Mouse (Mus musculus) embryonic facial prominence, embryonic 14.5 days (tissue): ENCODE measurements around the gene 6030408B16Rik. TPM values are rescaled to one million over a fixed set of nuclear protein-coding genes. Genes with fewer than 3 reads are reported as not detected.
"Not testable (repeated sequence)": the region's sequence is repeated elsewhere in the genome, so short reads cannot be mapped to it uniquely, and the experiment has no call there.

ENCODE experiments used
- ATAC-seq: fragments of 200-750 bp; cut with Nextera tagmentation; 2 replicates; pipeline ENCODE4 v1.8.0; 2017; ENCODE audit warnings: low read depth, moderate number of reproducible peaks, moderate TSS enrichment
- DNase-seq: peaks from one replicate; pipeline ENCODE4 v3.0.0-alpha.2; 2015; ENCODE audit warnings: low spot score
- H3K27ac ChIP-seq: fragments of 300-500 bp; sonication (generic); replicated peaks from 2 replicates; pipeline ENCODE4 v1.5.1; 2014; ENCODE audit warnings: low read depth, mild to moderate bottlenecking, low read length, moderate library complexity
- H3K27me3 ChIP-seq: fragments of 300-500 bp; sonication (generic); replicated peaks from 2 replicates; pipeline ENCODE4 v1.6.1; 2014; ENCODE audit warnings: low read length; ENCODE audit not compliant: control insufficient read depth, insufficient read depth
- H3K36me3 ChIP-seq: fragments of 300-500 bp; sonication (generic); 2 replicates; pipeline ENCODE4 v1.6.1; 2014; ENCODE audit warnings: low read length, mixed read lengths; ENCODE audit not compliant: control insufficient read depth, insufficient read depth
- H3K4me1 ChIP-seq: fragments of 300-500 bp; sonication (generic); 2 replicates; pipeline ENCODE4 v1.6.1; 2014; ENCODE audit warnings: antibody characterized with exemption, low read length; ENCODE audit not compliant: control insufficient read depth, insufficient read depth
- H3K4me2 ChIP-seq: fragments of 300-500 bp; sonication (generic); 2 replicates; pipeline ENCODE4 v1.6.1; 2014; ENCODE audit warnings: low read depth, mild to moderate bottlenecking, low read length, moderate library complexity, mixed read lengths
- H3K4me3 ChIP-seq: fragments of 300-500 bp; sonication (generic); 2 replicates; pipeline ENCODE4 v1.5.1; 2014; ENCODE audit warnings: low read depth, mild to moderate bottlenecking, low read length
- H3K9ac ChIP-seq: fragments of 300-500 bp; sonication (generic); 2 replicates; pipeline ENCODE4 v1.6.1; 2014; ENCODE audit warnings: low read depth, mild to moderate bottlenecking, low read length, moderate library complexity, mixed read lengths
- H3K9me3 ChIP-seq: fragments of 300-500 bp; sonication (generic); 2 replicates; pipeline ENCODE4 v1.6.1; 2016; ENCODE audit warnings: low read length; ENCODE audit not compliant: control insufficient read depth
- WGBS: fragments of 180-500 bp; shearing (Covaris S2); extraction: QIAGEN DNeasy Blood & Tissue Kit; methylation state at CpG from one replicate; pipeline ENCODE4 v1.1.7; 2014; 5-methylcytosine and 5-hydroxymethylcytosine counted together
- polyA plus RNA-seq: library from polyadenylated mRNA; unstranded; fragments of >200 nt; fragmentation: Nextera tagmentation; extraction: Ambion mirVana; gene quantifications from 2 replicates; pipeline ENCODE4 v1.2.1, GENCODE M21; 2014

6030408B16Rik gene
- polyA plus RNA-seq, 1 experiment from 2014 or later, result 0.84 TPM

- no peaks in the 10 kb centered on the region for H3K9me3 ChIP-seq
- no peak overlapping the region for H3K9ac ChIP-seq
- H3K27me3 ChIP-seq, result no peaks in the 10 kb centered on the region
- no peaks in the 10 kb centered on the region for H3K4me1 ChIP-seq
- no peak for DNase-seq
- H3K27ac ChIP-seq, result no peak overlapping the region
- no peaks in the 10 kb centered on the region for H3K36me3 ChIP-seq
- no peak overlapping the region for H3K4me3 ChIP-seq
- 54% methylated on average over 6 of the region's 6 CpGs for WGBS
- no peak for ATAC-seq
- H3K4me2 ChIP-seq, result no peak overlapping the region
Observed at GRCm38 (mm10) chr15:101320618-101321041, 27.6 kb downstream of the 6030408B16Rik start.

DNA sequence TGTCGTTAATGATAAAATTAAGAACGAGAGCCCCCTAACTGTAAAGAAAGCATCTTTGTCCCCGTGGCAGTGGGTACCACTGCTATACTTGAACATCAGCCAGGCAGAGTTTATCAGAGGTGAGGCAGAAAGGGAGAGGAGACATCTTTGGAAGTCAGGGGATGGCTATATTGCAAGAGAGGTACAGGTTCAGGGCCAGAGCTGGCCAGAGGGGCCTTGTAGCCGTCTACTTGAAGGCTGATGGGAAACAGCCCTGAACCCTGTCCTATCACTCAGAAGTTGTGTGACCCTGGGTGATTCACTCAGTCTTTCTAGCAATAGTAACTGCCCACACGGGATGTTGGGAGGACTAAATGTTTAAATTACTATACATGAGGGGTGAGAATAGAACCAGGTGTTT, 28.1 kb downstream of the 6030408B16Rik start:
- no peak overlapping the region for H3K9ac ChIP-seq
- H3K27me3 ChIP-seq, result no peaks in the 10 kb centered on the region
- H3K4me3 ChIP-seq, result no peak overlapping the region
- DNase-seq (no peak), ATAC-seq (no peak)
- H3K27ac ChIP-seq, result no peak overlapping the region
- H3K36me3 ChIP-seq, result no peaks in the 10 kb centered on the region
- H3K4me2 ChIP-seq, result no peak overlapping the region
- H3K9me3 ChIP-seq, result no peaks in the 10 kb centered on the region
- WGBS, result 53% methylated on average over 5 of the region's 5 CpGs
- H3K4me1 ChIP-seq, result no peaks in the 10 kb centered on the region

- Histone ChIP-seq H3K36me3 (no peaks in the 10 kb centered on the region), H3K4me2 (no peak overlapping the region), H3K9ac (no peak overlapping the region), H3K27ac (no peak overlapping the region), H3K27me3 (no peaks in the 10 kb centered on the region), H3K9me3 (no peaks in the 10 kb centered on the region), H3K4me3 (no peak overlapping the region), H3K4me1 (no peaks in the 10 kb centered on the region)
- ATAC-seq, result no peak
- no peak for DNase-seq
- WGBS, result 84% methylated on average over 5 of the region's 5 CpGs
Observed at GRCm38 (mm10) chr15:101322106-101322505, 29.1 kb downstream of the 6030408B16Rik start.

DNA sequence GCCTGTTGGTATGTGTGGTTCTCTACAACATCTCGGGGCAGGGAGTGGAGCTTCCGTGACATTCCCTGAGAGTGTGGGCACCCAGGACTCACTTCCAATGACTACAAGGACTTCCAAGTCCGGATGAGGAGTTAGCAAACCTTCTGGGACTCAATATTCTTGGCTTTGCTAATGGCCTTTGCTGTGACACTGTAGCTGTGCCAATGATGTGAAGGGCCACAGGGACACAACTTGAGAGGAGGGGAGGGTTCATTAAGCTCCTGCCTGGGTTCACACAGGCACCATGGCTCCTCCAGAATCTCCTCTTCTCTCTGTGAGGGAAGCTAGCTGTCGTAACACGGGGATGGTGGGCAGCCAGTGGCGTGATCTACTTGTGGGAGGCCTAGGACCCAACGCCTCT, 29.6 kb downstream of the 6030408B16Rik start:
- Histone ChIP-seq H3K4me1 (no peaks in the 10 kb centered on the region), H3K4me3 (no peak overlapping the region), H3K4me2 (no peak overlapping the region), H3K36me3 (no peaks in the 10 kb centered on the region), H3K27me3 (no peaks in the 10 kb centered on the region), H3K27ac (no peak overlapping the region), H3K9me3 (no peaks in the 10 kb centered on the region), H3K9ac (no peak overlapping the region)
- 87% methylated on average over 7 of the region's 7 CpGs for WGBS
- ATAC-seq (no peak), DNase-seq (no peak)

- DNase-seq (no peak), ATAC-seq (no peak)
- 93% methylated on average over 5 of the region's 5 CpGs for WGBS
- Histone ChIP-seq H3K27ac (no peak overlapping the region), H3K36me3 (no peaks in the 10 kb centered on the region), H3K27me3 (no peaks in the 10 kb centered on the region), H3K9me3 (no peaks in the 10 kb centered on the region), H3K4me2 (no peak overlapping the region), H3K4me1 (no peaks in the 10 kb centered on the region), H3K9ac (no peak overlapping the region), H3K4me3 (no peak overlapping the region)
Observed at GRCm38 (mm10) chr15:101323511-101323910, 30.5 kb downstream of the 6030408B16Rik start.

DNA sequence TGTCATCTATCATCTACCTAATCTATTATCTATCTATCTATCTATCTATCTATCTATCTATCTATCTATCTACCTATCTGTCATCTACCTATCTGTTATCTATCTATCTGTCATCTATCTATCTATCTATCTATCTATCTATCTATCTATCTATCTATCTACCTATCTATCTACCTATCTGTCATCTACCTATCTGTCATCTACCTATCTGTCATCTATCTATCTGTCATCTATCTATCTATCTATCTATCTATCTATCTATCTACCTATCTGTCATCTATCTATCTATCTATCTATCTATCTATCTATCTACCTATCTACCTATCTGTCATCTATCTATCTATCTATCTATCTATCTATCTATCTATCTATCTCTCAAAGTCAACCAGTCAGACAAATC, 31.4 kb downstream of the 6030408B16Rik start:
- ATAC-seq, H3K4me3 ChIP-seq, DNase-seq, H3K9ac ChIP-seq, H3K27ac ChIP-seq, H3K4me2 ChIP-seq, H3K27me3 ChIP-seq, H3K36me3 ChIP-seq, H3K4me1 ChIP-seq, H3K9me3 ChIP-seq: not testable (repeated sequence)

DNA sequence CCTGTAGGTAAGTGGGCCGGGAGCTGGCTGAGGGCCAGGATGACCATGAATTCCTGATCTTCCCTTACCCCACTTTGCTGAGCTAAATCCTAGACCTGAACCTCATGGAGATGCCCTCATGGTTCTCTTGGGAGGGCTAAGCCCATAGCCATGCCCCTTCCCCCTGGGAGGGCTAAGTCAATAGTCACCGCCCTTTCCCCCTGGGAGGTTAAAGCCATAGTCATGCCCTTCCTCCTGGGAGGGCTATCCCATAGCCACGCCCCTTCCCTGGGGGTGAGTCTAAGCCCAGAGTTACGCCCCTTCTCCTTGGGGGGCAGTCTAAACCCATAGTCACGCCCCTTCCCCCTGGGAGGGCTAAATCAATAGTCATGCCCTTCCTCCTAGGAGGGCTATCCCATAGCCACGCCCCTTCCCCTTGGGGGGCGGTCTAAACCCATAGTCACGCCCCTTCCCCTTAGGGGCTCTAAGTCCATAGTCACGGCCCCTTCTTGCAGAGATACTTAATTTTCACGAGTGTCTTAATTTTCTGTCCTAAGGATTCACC, 33.1 kb downstream of the 6030408B16Rik start:
- no peak overlapping the region for H3K9ac ChIP-seq
- DNase-seq, result no peak
- no peak overlapping the region for H3K4me2 ChIP-seq
- no peaks in the 10 kb centered on the region for H3K36me3 ChIP-seq
- H3K27ac ChIP-seq, result no peak overlapping the region
- no peaks in the 10 kb centered on the region for H3K4me1 ChIP-seq
- H3K4me3 ChIP-seq, result no peak overlapping the region
- ATAC-seq, result no peak
- H3K27me3 ChIP-seq, result no peaks in the 10 kb centered on the region
- 36% methylated on average over 10 of the region's 10 CpGs for WGBS
- no peaks in the 10 kb centered on the region for H3K9me3 ChIP-seq

DNA sequence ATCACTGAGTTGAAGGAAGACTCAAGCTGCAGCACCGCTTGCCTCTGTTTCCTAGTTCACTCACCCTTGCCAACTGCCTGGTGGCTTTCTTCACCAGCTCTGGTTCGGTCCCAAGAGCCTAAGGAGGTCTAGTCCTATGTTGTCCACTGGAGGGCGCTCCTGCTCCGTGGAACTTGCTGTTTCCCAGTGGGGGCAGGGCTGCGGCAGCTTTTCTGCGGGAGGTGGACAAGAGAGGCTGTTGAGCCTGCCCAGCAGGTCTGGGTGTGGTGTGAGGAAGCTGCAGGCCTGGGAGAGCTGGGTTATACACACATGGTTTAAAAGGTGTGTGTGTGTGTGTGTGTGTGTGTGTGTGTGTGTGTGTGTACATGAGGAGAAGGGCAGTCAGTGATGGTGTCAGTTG, 34.3 kb downstream of the 6030408B16Rik start:
- ATAC-seq (peak; percentile 74), DNase-seq (peak; percentile 89)
- Histone ChIP-seq H3K9ac (no peak overlapping the region), H3K4me3 (no peak overlapping the region), H3K27ac (no peak overlapping the region), H3K9me3 (no peaks in the 10 kb centered on the region), H3K27me3 (no peaks in the 10 kb centered on the region), H3K4me1 (no peaks in the 10 kb centered on the region), H3K36me3 (no peaks in the 10 kb centered on the region), H3K4me2 (no peak overlapping the region)
- WGBS, result 3% methylated on average over 6 of the region's 6 CpGs

DNA sequence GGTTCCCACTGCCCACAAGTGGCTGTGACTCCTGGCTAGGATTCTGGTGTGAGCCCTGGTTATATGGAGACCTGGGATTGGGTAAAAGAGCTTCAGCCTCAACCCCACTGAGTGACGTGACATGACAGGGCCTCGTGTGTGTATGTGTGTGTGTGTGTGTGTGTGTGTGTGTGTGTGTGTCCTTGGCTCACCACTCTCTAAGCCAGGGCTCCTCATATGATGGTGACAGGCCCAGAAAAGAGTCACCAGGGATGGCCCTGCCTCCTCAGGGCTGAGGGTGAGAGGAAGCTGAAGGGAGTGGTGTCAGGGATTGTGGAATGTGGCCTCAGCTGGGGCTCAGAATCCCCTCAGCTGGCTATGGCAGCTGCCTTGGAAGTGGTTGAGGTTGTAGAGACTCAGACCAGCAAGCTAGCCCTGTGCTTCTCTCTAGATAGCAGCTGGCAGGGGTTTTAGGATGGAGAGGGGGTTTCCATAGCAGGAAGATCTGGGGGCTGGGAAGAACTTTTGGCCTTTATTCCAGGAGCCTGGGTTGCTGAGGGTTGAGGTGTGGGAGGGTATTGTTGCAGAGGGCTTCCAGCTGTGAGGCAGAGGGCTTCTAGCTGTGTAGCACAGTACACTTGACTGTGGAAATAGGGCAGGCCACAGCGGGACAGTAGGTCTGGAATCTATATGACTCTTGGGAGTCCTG, 36.0 kb downstream of the 6030408B16Rik start:
- no peaks in the 10 kb centered on the region for H3K9me3 ChIP-seq
- 0 out of 2 replicates have a peak, but pooled peaks cover 6% of the 10 kb centered on the region for H3K4me1 ChIP-seq
- no peaks in the 10 kb centered on the region for H3K36me3 ChIP-seq
- ATAC-seq (peak; percentile 20; the same call in 1 of the 2 replicates), DNase-seq (peak; percentile 41)
- WGBS, result 62% methylated on average over 2 of the region's 3 CpGs
- H3K9ac ChIP-seq, result no peak overlapping the region
- no peak overlapping the region for H3K4me3 ChIP-seq
- no peak overlapping the region for H3K27ac ChIP-seq
- no peak overlapping the region for H3K4me2 ChIP-seq
- H3K27me3 ChIP-seq, result no peaks in the 10 kb centered on the region
